Mouse (Mus musculus): ENCODE data around the gene Lrrc8a. TPM values are rescaled to one million over a fixed set of nuclear protein-coding genes. Genes with fewer than 3 reads are reported as not detected.

Lrrc8a gene
- total RNA-seq, 2 experiments from 2014 or later = 19.6 to 37.9 TPM

- intact Hi-C loops (cut with DNase I) = no loop called here
- peak overlapping the region; percentile 86 for H3K27ac ChIP-seq
- no peak for DNase-seq
- TF ChIP-seq CTCF (IDR thresholded peaks at IDR 0.05) = no peak
- no peak overlapping the region for H3K4me3 ChIP-seq
Observed at GRCm38 (mm10) chr2:30267466-30267865, 30.0 kb downstream of the Lrrc8a start.

GRCm38 (mm10) chr2:30268371-30268770 lies 30.9 kb downstream of the Lrrc8a start:
- DNase-seq = no peak
- intact Hi-C loops (cut with DNase I) = no loop called here

DNA sequence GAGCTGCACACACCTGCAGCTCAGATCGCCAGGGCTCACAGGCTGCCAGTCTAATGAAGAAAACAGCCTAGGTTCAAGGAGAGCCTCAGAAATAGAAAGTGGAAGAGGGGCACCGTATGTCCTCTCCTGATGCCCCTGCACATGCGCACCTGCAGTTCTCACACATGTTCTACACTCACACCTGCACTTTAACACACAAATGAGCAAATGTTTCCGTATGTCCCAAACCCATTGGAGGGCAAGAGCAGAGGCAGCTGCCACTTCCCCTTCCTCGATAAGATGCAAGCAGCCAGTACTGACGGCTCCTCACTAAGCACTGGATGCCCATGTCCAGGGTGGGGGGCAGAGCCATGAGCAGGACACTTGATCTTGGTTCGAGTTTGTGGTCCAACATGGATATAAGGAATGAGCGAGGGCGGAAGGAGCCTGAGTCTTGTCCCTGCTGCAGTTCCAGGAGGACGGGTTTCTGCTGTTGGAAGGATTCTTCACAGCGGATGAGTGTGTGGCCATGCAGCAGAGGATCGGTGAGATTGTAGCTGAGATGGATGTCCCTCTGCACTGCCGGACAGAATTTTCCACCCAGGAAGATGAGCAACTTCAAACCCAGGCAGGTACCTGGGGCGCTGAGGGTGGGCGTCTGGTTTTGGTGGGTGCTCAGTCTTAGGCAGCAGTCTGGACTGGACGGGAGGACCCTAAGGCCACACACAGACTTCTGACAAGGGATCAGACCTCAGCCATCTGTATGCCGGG lies 31.9 kb downstream of the Lrrc8a start:
- Histone ChIP-seq H3K4me3 (peak overlapping the region; percentile 5), H3K27ac (peak overlapping the region; percentile 86)
- TF ChIP-seq CTCF (IDR thresholded peaks at IDR 0.05) = no peak
- intact Hi-C loops (cut with DNase I) = no loop called here
- DNase-seq = no peak

More at GRCm38 (mm10) chr2:30268371-30268770, 30.9 kb downstream of the Lrrc8a start:
- no peak for TF ChIP-seq CTCF (IDR thresholded peaks at IDR 0.05)
- H3K4me3 ChIP-seq = peak overlapping the region; percentile 19; the same call in 1 of the 2 replicates
- H3K27ac ChIP-seq = peak overlapping the region; percentile 86

- H3K27ac ChIP-seq = peak overlapping the region; percentile 86
- H3K4me3 ChIP-seq = no peak overlapping the region; the same call in 1 of the 2 replicates
- peak; percentile 67 for DNase-seq
- intact Hi-C loops (cut with DNase I) = loop anchor here (1.0 kb wide), 2 partner anchors 92 to 146 kb away; partner anchors contain the start of genes Spout1 and Zer1
- peak; percentile 99 for TF ChIP-seq CTCF (IDR thresholded peaks at IDR 0.05)
Observed at GRCm38 (mm10) chr2:30270134-30270533, 32.6 kb downstream of the Lrrc8a start.

DNA sequence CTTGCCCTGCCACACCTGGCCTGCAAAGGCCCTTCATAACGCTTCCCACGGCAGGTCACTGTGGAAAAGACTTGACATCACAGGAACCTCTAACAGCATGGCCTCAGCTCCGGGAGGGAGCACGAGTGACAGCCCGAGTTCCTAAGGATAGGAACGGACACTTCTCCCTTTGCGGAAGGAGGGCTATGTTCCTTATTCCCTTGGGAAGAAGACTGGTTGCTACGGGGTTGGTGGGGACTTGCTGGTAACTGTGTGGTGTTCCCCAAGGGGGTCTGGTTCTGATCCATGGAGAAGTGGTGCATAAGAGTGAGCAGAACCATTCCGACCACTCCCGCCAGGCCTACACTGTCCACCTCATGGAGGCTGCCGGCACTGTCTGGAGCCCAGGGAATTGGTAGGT lies 43.2 kb downstream of the Lrrc8a start, which contains the start of gene Gm28038:
Gm28038 (plus strand) TSS at position 301 of the 400 bp plus-strand sequence.
- no peak for TF ChIP-seq CTCF (IDR thresholded peaks at IDR 0.05)
- Histone ChIP-seq H3K27ac (no peak within 1 kb of the TSS), H3K4me3 (no peak within 1 kb of the TSS)
- DNase-seq = no peak
- intact Hi-C loops (cut with DNase I) = no loop called here

DNA sequence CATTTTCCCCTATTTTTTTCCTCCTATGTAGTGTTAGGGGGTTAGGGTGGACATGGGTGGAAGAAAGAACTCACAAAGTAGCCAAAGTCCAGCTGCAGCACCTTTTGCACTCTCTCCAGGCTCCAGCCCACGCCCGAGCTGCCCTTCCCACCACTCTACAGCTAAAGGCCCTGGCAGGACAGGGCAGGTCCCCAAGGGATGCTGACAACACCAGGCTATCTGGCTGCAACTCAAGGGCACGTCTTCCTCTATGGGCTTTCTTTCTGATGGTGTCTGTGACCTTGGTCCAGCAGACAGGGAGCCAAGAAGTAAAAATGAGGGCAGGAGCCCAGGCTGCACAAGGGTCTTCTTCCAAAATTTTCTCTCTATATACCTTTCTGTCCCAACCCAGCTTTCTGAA lies 44.1 kb downstream of the Lrrc8a start:
- TF ChIP-seq CTCF (IDR thresholded peaks at IDR 0.05) = no peak
- intact Hi-C loops (cut with DNase I) = no loop called here
- DNase-seq = no peak
- H3K27ac ChIP-seq = no peak overlapping the region
- no peak overlapping the region for H3K4me3 ChIP-seq

GRCm38 (mm10) chr2:30283193-30283592 lies 45.7 kb downstream of the Lrrc8a start:
- intact Hi-C loops (cut with DNase I) = no loop called here
- Histone ChIP-seq H3K27ac (no peak overlapping the region), H3K4me3 (no peak overlapping the region)
- no peak for DNase-seq
- no peak for TF ChIP-seq CTCF (IDR thresholded peaks at IDR 0.05)

GRCm38 (mm10) chr2:30285004-30285403 lies 47.5 kb downstream of the Lrrc8a start:
- TF ChIP-seq CTCF (IDR thresholded peaks at IDR 0.05) = no peak
- intact Hi-C loops (cut with DNase I) = loop anchor here (5.0 kb wide), 1 partner anchor 72 kb away; the partner anchor contains the start of gene Sh3glb2
- no peak for DNase-seq
- H3K4me3 ChIP-seq = peak overlapping the region; percentile 99
- H3K27ac ChIP-seq = no peak overlapping the region

- Histone ChIP-seq H3K27ac (peak overlapping the region; percentile 92), H3K4me3 (peak overlapping the region; percentile 99)
- TF ChIP-seq CTCF (IDR thresholded peaks at IDR 0.05) = no peak
- intact Hi-C loops (cut with DNase I) = loop anchor here (5.0 kb wide), 1 partner anchor 72 kb away; the partner anchor contains the start of gene Sh3glb2
- DNase-seq = peak; percentile 32
Observed at GRCm38 (mm10) chr2:30285416-30286181, 48.1 kb downstream of the Lrrc8a start.

GRCm38 (mm10) chr2:30286192-30287026 lies 48.9 kb downstream of the Lrrc8a start, which contains the start of the genes Dolk and Nup188:
Gene Dolk, minus strand, starts transcription at chr2:30286334.
Gene Nup188, plus strand, starts transcription at chr2:30286397.
- TF ChIP-seq CTCF (IDR thresholded peaks at IDR 0.05) = no peak
- H3K27ac ChIP-seq = peak within 1 kb of the TSS; percentile 92
- peak within 1 kb of the TSS; percentile 99 for H3K4me3 ChIP-seq
- peak; percentile 98 for DNase-seq
- intact Hi-C loops (cut with DNase I) = loop anchor here (5.0 kb wide), 1 partner anchor 71 kb away; the partner anchor contains the start of gene Sh3glb2

GRCm38 (mm10) chr2:30287027-30287373 lies 49.5 kb downstream of the Lrrc8a start:
- Histone ChIP-seq H3K4me3 (peak overlapping the region; percentile 99), H3K27ac (peak overlapping the region; percentile 92)
- no peak for TF ChIP-seq CTCF (IDR thresholded peaks at IDR 0.05)
- no peak for DNase-seq
- intact Hi-C loops (cut with DNase I) = loop anchor here (5.0 kb wide), 1 partner anchor 70 kb away; the partner anchor contains the start of gene Sh3glb2

GRCm38 (mm10) chr2:30299525-30299924 lies 62.0 kb downstream of the Lrrc8a start:
- H3K27ac ChIP-seq = no peak overlapping the region
- no peak for DNase-seq
- H3K4me3 ChIP-seq = no peak overlapping the region
- intact Hi-C loops (cut with DNase I) = no loop called here
- peak; percentile 50 for TF ChIP-seq CTCF (IDR thresholded peaks at IDR 0.05)

All from gastrocnemius, adult 2 months (tissue).